Mouse (Mus musculus): ENCODE data around the gene Krt35.

Gene Krt35

GRCm38 (mm10) chr11:100066236-100067010 is 29.6 kb downstream of the Krt35 start:
- DNase-seq (ENCODE audit: low spot score in 2 of 2), result no peak

DNA sequence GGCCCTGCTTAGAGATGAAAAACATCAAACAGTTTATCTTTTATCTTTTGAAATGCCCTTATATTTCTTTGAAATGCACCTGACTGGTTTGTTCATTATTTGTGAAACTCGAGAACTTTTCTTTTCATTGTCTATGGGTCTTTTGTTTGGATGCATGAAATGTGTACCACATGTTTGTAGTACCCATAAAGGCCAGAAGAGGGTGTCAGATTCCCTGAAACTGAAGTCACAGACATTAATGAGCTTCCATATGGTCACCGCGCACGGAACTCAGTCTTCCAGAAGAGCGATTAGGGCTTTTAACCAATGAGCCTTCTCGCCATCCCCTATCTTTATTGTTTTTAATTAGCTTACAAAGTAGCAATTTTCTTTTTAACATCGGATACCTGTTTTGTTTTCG is 37.2 kb downstream of the Krt35 start:
- no peak for DNase-seq (ENCODE audit: low spot score in 2 of 2)

DNA sequence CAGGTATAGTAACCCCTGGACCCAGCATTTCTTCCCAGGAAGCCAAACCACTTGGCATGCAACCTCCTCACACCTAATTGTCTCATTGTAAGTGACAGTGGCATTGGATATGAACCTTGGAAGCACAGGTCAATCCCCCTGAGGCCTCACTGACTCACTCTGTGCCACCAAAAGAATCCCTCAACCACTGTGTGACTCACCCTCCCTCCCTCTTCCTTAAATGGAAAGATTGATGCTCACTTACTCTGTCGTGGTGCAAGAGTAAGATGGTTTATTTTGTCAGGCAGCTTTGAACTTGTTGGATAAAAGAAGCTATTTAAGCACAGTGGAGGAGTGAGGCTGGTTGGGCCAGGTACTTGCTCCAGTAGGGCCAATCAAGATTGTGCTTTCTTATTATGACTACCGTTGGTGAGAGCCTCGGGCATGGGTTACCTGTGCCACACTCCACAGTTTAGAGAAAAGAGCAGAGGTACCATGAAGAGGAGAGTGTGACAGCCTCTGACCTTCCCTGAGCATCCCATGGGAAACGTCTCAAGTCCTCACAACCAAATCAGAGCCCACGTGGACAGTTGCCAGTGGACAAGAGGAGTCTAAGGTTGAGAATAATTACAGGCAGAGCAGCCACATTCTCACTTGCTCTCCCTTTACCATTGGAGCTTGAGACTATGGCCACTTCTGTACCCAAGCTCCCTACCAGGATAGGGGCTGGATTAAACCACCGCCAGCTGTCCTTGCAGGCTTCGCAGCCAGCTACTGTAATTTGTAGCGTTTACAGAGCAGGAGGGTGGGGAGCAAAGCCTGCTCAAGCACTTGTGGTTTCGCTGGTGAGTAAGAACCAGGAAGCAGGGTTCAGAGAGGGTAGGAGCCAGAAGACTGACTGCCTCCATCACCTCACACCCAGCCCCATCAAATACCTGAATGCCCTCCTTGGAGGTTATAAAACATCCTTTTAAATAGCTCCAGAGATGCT is 40.1 kb downstream of the Krt35 start:
- DNase-seq (ENCODE audit: low spot score in 2 of 2), result no peak

- DNase-seq (ENCODE audit: low spot score in 2 of 2), result no peak
Measured at GRCm38 (mm10) chr11:100050451-100050850, 45.6 kb downstream of the Krt35 start, which contains the start of gene Krt31. Gene Krt31 (minus strand): TSS chr11:100050551.

- no peak for DNase-seq (ENCODE audit: low spot score in 2 of 2)
Measured at GRCm38 (mm10) chr11:100047193-100047592, 48.8 kb downstream of the Krt35 start.

GRCm38 (mm10) chr11:100046303-100046866 is 49.7 kb downstream of the Krt35 start:
- no peak for DNase-seq (ENCODE audit: low spot score in 2 of 2)
